ENCODE assay signal across 1 mouse cellular context in genomic region chr2:157935444-157936171, GRCm38 (mm10).
A peak's percentile ranks its signal among the peaks of the same experiment; 100 is the strongest.
TF ChIP-seq lines count a peak whose summit lies in the region.

No protein-coding gene starts in this region.

TF ChIP-seq in MEL, 35 proteins besides CTCF, POLR2A, EP300 and RAD21 (continued from another document):
- TF ChIP-seq TCF12 (IDR thresholded peaks at IDR 0.05; ENCODE audit: low read depth, low read length) (peak; percentile 67), ETS1 (IDR thresholded peaks at IDR 0.05; ENCODE audit: low read depth, low read length) (0 out of 2 replicates have a peak, but pooled peaks have one; percentile 36), NELFE (IDR thresholded peaks at IDR 0.05; ENCODE audit: low read depth, low read length) (no peak), POLR2AphosphoS2 (IDR thresholded peaks at IDR 0.05; ENCODE audit: low read length) (no peak), MYC (IDR thresholded peaks at IDR 0.05; ENCODE audit: low read depth, low read length) (no peak), RCOR1 (IDR thresholded peaks at IDR 0.05; ENCODE audit: low read depth, low read length) (no peak), GATA1 (IDR thresholded peaks at IDR 0.05; ENCODE audit: low read depth, low read length) (peak; percentile 72), USF1 (IDR thresholded peaks at IDR 0.05; ENCODE audit: low read depth, low read length) (no peak)
